Mouse (Mus musculus) neural tube, embryonic 11.5 days (tissue): Measurements from ENCODE around the gene Gm6588. TPM values are rescaled to one million over a fixed set of nuclear protein-coding genes. Genes with fewer than 3 reads are reported as not detected.

Source experiments
- ATAC-seq: fragments of 200-750 bp; cut with Nextera tagmentation; 2 replicates; pipeline ENCODE4 v1.8.0; 2017; ENCODE audit warnings: moderate number of reproducible peaks, mild to moderate bottlenecking, moderate TSS enrichment, moderate library complexity; ENCODE audit not compliant: insufficient read depth, low FRiP score, low TSS enrichment
- DNase-seq: peaks from one replicate; pipeline ENCODE4 v3.0.0-alpha.2; 2015; ENCODE audit warnings: low spot score
- H3K27ac ChIP-seq: fragments of 300-500 bp; sonication (generic); 2 replicates; pipeline ENCODE4 v1.5.1; 2014; ENCODE audit warnings: low read depth, mild to moderate bottlenecking, low read length
- H3K27me3 ChIP-seq: fragments of 300-500 bp; sonication (generic); 2 replicates; pipeline ENCODE4 v1.6.1; 2014; ENCODE audit warnings: mild to moderate bottlenecking, low read length, mixed read lengths; ENCODE audit not compliant: control insufficient read depth, insufficient read depth
- H3K36me3 ChIP-seq: fragments of 300-500 bp; sonication (generic); 2 replicates; pipeline ENCODE4 v1.6.1; 2014; ENCODE audit warnings: mild to moderate bottlenecking, low read length, moderate library complexity, mixed read lengths; ENCODE audit not compliant: control insufficient read depth, insufficient read depth
- H3K4me1 ChIP-seq: fragments of 300-500 bp; sonication (generic); 2 replicates; pipeline ENCODE4 v1.6.1; 2014; ENCODE audit warnings: low read length, mixed read lengths; ENCODE audit not compliant: control insufficient read depth, insufficient read depth
- H3K4me2 ChIP-seq: fragments of 300-500 bp; sonication (generic); 2 replicates; pipeline ENCODE4 v1.6.1; 2014; ENCODE audit warnings: low read depth, mild to moderate bottlenecking, moderate library complexity
- H3K4me3 ChIP-seq: fragments of 300-500 bp; sonication (generic); 2 replicates; pipeline ENCODE4 v1.5.1; 2014; ENCODE audit warnings: low read depth, low read length
- H3K9ac ChIP-seq: fragments of 300-500 bp; sonication (generic); 2 replicates; pipeline ENCODE4 v1.6.1; 2014; ENCODE audit warnings: mild to moderate bottlenecking, low read length
- H3K9me3 ChIP-seq: fragments of 300-500 bp; sonication (generic); 2 replicates; pipeline ENCODE4 v1.6.1; 2016; ENCODE audit warnings: low read length; ENCODE audit not compliant: control insufficient read depth
- WGBS: fragments of 180-500 bp; shearing (Covaris S2); extraction: QIAGEN DNeasy Blood & Tissue Kit; methylation state at CpG from one replicate; pipeline ENCODE4 v1.1.7; 2014; 5-methylcytosine and 5-hydroxymethylcytosine counted together
- polyA plus RNA-seq: library from polyadenylated mRNA; unstranded; fragments of >200 nt; fragmentation: Nextera tagmentation; extraction: Ambion mirVana; gene quantifications from 2 replicates; pipeline ENCODE4 v1.2.1, GENCODE M21; 2014

The Gm6588 gene
- polyA plus RNA-seq, 1 experiment from 2014 or later = 0.16 TPM

GRCm38 (mm10) chr5:112418023-112418422 lies 31.2 kb upstream of the Gm6588 start:
- H3K4me1 ChIP-seq = no peaks in the 10 kb centered on the region; the same call in 1 of the 2 replicates
- DNase-seq (no peak), ATAC-seq (no peak)
- H3K27me3 ChIP-seq = no peaks in the 10 kb centered on the region
- 73% methylated on average over 4 of the region's 4 CpGs for WGBS
- H3K9ac ChIP-seq = no peak overlapping the region
- no peak overlapping the region for H3K27ac ChIP-seq
- no peak overlapping the region for H3K4me3 ChIP-seq
- no peak overlapping the region for H3K4me2 ChIP-seq
- H3K9me3 ChIP-seq = no peaks in the 10 kb centered on the region
- H3K36me3 ChIP-seq = no peaks in the 10 kb centered on the region

DNA sequence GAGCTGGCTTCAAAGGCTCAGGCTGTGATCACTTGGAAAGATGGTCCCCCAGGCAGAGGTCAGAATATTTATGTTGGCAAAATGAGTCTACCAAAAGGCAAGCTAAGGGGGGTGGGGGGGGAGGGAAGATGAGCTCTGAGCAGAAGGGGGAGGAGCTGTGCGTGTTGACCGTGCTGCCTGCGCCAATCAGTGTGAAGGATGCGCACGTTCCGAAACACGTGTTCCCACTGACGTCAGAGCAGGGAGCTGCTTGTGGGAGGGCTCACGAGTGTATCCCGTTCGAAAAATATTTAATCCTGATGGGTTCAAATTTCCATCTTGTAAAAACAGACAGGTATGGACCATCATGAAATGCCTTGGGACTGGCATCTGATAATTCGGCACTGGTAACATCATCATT lies 29.7 kb upstream of the Gm6588 start:
- DNase-seq = peak; percentile 60
- WGBS = 21% methylated on average over 12 of the region's 12 CpGs
- Histone ChIP-seq H3K9me3 (no peaks in the 10 kb centered on the region), H3K36me3 (no peaks in the 10 kb centered on the region), H3K4me3 (no peak overlapping the region), H3K4me2 (peak overlapping the region; percentile 23; the same call in 1 of the 2 replicates), H3K9ac (no peak overlapping the region), H3K27me3 (no peaks in the 10 kb centered on the region), H3K4me1 (no peaks in the 10 kb centered on the region; the same call in 1 of the 2 replicates), H3K27ac (no peak overlapping the region)
- ATAC-seq = no peak; the same call in 1 of the 2 replicates

GRCm38 (mm10) chr5:112426635-112427034 lies 22.6 kb upstream of the Gm6588 start:
- Histone ChIP-seq H3K27me3 (0 out of 2 replicates have a peak, but pooled peaks cover 2% of the 10 kb centered on the region), H3K9ac (no peak overlapping the region), H3K27ac (no peak overlapping the region), H3K4me2 (no peak overlapping the region), H3K36me3 (no peaks in the 10 kb centered on the region), H3K9me3 (no peaks in the 10 kb centered on the region), H3K4me1 (0 out of 2 replicates have a peak, but pooled peaks cover 3% of the 10 kb centered on the region), H3K4me3 (no peak overlapping the region)
- DNase-seq = no peak
- no peak for ATAC-seq
- WGBS = 91% methylated on average over 7 of the region's 7 CpGs

DNA sequence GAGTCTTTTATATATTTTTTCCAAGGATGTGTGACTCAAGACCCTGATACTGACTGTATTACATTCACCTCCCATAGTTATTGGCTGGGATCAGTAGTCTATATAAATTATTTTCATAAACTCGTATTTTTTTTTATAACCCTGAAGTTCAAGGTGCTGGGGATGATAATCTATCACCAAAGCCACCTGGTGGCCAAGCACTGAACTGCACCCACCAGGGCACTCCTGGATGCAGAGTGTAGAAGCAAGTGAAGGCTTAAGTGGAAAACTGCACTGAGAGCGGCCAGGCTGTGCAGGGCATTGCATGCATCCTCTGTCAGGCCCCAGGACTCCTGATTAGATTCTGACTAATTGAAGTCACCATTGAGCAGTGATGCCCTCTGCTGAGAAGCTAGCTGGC lies 21.9 kb upstream of the Gm6588 start:
- Histone ChIP-seq H3K4me3 (no peak overlapping the region), H3K27me3 (0 out of 2 replicates have a peak, but pooled peaks cover 2% of the 10 kb centered on the region), H3K4me2 (no peak overlapping the region), H3K9me3 (no peaks in the 10 kb centered on the region), H3K9ac (no peak overlapping the region), H3K27ac (no peak overlapping the region), H3K4me1 (0 out of 2 replicates have a peak, but pooled peaks cover 3% of the 10 kb centered on the region), H3K36me3 (no peaks in the 10 kb centered on the region)
- no peak for ATAC-seq
- 48% methylated on average over 2 of the region's 2 CpGs for WGBS
- DNase-seq = peak; percentile 76

GRCm38 (mm10) chr5:112428944-112429343 lies 20.3 kb upstream of the Gm6588 start:
- WGBS = 14% methylated on average over 19 of the region's 19 CpGs
- H3K9ac ChIP-seq = peak overlapping the region; percentile 23; the same call in 1 of the 2 replicates
- ATAC-seq = no peak
- no peaks in the 10 kb centered on the region for H3K9me3 ChIP-seq
- 0 out of 2 replicates have a peak, but pooled peaks cover 3% of the 10 kb centered on the region for H3K4me1 ChIP-seq
- no peak overlapping the region for H3K27ac ChIP-seq
- H3K36me3 ChIP-seq = no peaks in the 10 kb centered on the region
- no peak overlapping the region for H3K4me3 ChIP-seq
- 0 out of 2 replicates have a peak, but pooled peaks cover 2% of the 10 kb centered on the region for H3K27me3 ChIP-seq
- DNase-seq = peak; percentile 84
- peak overlapping the region; percentile 30 for H3K4me2 ChIP-seq

GRCm38 (mm10) chr5:112431120-112431775 lies 18.0 kb upstream of the Gm6588 start:
- Histone ChIP-seq H3K27me3 (0 out of 2 replicates have a peak, but pooled peaks cover 2% of the 10 kb centered on the region), H3K36me3 (no peaks in the 10 kb centered on the region), H3K4me1 (0 out of 2 replicates have a peak, but pooled peaks cover 3% of the 10 kb centered on the region), H3K4me2 (no peak overlapping the region), H3K9me3 (no peaks in the 10 kb centered on the region), H3K9ac (no peak overlapping the region), H3K27ac (no peak overlapping the region), H3K4me3 (no peak overlapping the region)
- WGBS = 37% methylated on average over 14 of the region's 14 CpGs
- ATAC-seq (no peak), DNase-seq (no peak)

DNA sequence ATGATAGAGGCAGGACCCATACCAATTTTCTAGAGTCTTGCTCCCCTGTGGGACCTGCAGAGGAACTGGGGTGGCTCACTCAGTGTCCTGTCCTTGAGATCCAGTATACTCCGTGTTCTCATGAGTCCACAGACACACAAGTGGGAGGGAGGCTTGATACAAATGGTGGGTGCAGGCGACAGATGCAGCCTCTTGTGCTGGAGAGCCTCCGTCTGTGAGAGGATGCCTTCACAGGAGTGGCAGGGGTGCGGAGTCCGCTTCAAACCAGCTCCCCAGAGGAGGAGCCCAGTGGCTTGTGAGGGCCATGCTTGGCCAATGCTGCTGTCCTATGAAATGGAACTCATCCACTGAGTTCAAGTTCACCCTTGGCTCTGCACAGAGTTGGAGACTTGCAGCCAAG lies 17.2 kb upstream of the Gm6588 start:
- ATAC-seq (no peak), DNase-seq (no peak)
- H3K9me3 ChIP-seq = no peaks in the 10 kb centered on the region
- no peak overlapping the region for H3K9ac ChIP-seq
- H3K4me3 ChIP-seq = no peak overlapping the region
- 0 out of 2 replicates have a peak, but pooled peaks cover 3% of the 10 kb centered on the region for H3K4me1 ChIP-seq
- 73% methylated on average over 5 of the region's 5 CpGs for WGBS
- H3K4me2 ChIP-seq = no peak overlapping the region
- no peaks in the 10 kb centered on the region for H3K36me3 ChIP-seq
- H3K27me3 ChIP-seq = 0 out of 2 replicates have a peak, but pooled peaks cover 2% of the 10 kb centered on the region
- no peak overlapping the region for H3K27ac ChIP-seq

DNA sequence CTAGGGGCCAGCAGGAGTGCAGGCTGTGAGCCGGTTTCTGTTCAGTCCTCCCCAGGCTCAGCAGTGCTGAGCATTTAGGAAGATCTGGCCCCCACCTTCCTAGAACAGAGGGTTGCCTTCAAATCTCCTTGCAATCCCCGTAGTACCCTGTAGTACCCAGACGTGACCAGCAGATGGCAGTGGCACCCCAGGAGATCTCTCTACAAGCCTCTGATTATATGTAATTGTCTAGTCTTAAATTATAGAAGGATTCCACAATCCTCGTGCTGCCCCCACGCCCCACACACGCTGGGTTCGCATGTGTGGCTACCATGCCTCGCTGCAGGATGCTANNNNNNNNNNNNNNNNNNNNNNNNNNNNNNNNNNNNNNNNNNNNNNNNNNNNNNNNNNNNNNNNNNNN lies 16.2 kb upstream of the Gm6588 start:
- DNase-seq = peak; percentile 78
- ATAC-seq = no peak
- no peak overlapping the region for H3K4me2 ChIP-seq
- no peaks in the 10 kb centered on the region for H3K36me3 ChIP-seq
- no peaks in the 10 kb centered on the region for H3K9me3 ChIP-seq
- 0 out of 2 replicates have a peak, but pooled peaks cover 3% of the 10 kb centered on the region for H3K4me1 ChIP-seq
- 0 out of 2 replicates have a peak, but pooled peaks cover 2% of the 10 kb centered on the region for H3K27me3 ChIP-seq
- H3K27ac ChIP-seq = no peak overlapping the region
- H3K4me3 ChIP-seq = no peak overlapping the region
- 2% methylated on average over 8 of the region's 8 CpGs for WGBS
- H3K9ac ChIP-seq = no peak overlapping the region

- ATAC-seq (no peak), DNase-seq (no peak)
- Histone ChIP-seq H3K9me3 (no peaks in the 10 kb centered on the region), H3K4me2 (no peak overlapping the region), H3K4me1 (no peaks in the 10 kb centered on the region), H3K9ac (no peak overlapping the region), H3K27me3 (no peaks in the 10 kb centered on the region), H3K36me3 (no peaks in the 10 kb centered on the region), H3K27ac (no peak overlapping the region), H3K4me3 (no peak overlapping the region)
- WGBS = 60% methylated on average over 10 of the region's 10 CpGs
Observed at GRCm38 (mm10) chr5:112438535-112438934, 10.7 kb upstream of the Gm6588 start.
